Mouse (Mus musculus): ENCODE data around the gene Kti12. TPM values are rescaled to one million over a fixed set of nuclear protein-coding genes. Genes with fewer than 3 reads are reported as not detected.

Kti12 gene
- polyA plus RNA-seq, 1 experiment from 2014 or later = 30.1 TPM

- no peak overlapping the region for H3K4me3 ChIP-seq (ENCODE audit: low read length)
- no peaks in the 10 kb centered on the region for H3K27me3 ChIP-seq (ENCODE audit: control insufficient read depth, insufficient read depth, low read length)
- ATAC-seq (replicated peaks; ENCODE audit: extremely low read depth, insufficient read depth, low FRiP score) = no peak
- no peaks in the 10 kb centered on the region for H3K36me3 ChIP-seq (ENCODE audit: control insufficient read depth, insufficient read depth)
- no peaks in the 10 kb centered on the region for H3K9me3 ChIP-seq (replicated peaks; ENCODE audit: control insufficient read depth, low read length)
- H3K4me1 ChIP-seq (ENCODE audit: control insufficient read depth, insufficient read depth, low read length) = no peaks in the 10 kb centered on the region
- 84% methylated on average over 4 of the region's 4 CpGs for WGBS
- no peak overlapping the region for H3K9ac ChIP-seq (ENCODE audit: low read length)
- no peak overlapping the region for H3K27ac ChIP-seq (ENCODE audit: low read length)
- H3K4me2 ChIP-seq (ENCODE audit: low read depth, low read length) = no peak overlapping the region
These were observed 39.9 kb downstream of the Kti12 start for GRCm38 (mm10) chr4:108887456-108887855.

DNA sequence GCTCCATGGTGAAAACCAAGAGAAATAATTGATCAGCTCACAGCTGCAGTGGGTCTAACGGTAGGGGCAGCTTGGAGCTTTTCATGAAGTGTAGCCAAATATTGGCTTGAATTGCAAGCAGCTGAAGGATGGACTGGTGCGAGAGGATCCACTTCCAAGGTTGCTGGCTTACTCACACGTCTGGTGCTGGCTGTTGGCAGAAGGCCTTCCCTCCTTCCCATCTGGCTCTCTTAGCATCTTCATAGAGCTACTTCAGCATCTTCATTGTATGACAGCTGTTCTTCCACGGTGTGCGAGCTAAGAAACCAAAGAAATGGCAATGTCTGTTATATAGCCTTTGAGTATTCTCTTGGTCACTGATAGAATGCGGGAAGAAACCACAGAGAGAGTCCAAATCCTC, 43.3 kb downstream of the Kti12 start:
- no peaks in the 10 kb centered on the region for H3K36me3 ChIP-seq (ENCODE audit: control insufficient read depth, insufficient read depth)
- no peaks in the 10 kb centered on the region for H3K9me3 ChIP-seq (replicated peaks; ENCODE audit: control insufficient read depth, low read length)
- H3K27ac ChIP-seq (ENCODE audit: low read length) = no peak overlapping the region
- H3K4me2 ChIP-seq (ENCODE audit: low read depth, low read length) = no peak overlapping the region
- H3K9ac ChIP-seq (ENCODE audit: low read length) = no peak overlapping the region
- ATAC-seq (replicated peaks; ENCODE audit: extremely low read depth, insufficient read depth, low FRiP score) = no peak
- WGBS = 80% methylated on average over 6 of the region's 6 CpGs
- H3K4me1 ChIP-seq (ENCODE audit: control insufficient read depth, insufficient read depth, low read length) = no peaks in the 10 kb centered on the region
- H3K27me3 ChIP-seq (ENCODE audit: control insufficient read depth, insufficient read depth, low read length) = no peaks in the 10 kb centered on the region
- no peak overlapping the region for H3K4me3 ChIP-seq (ENCODE audit: low read length)

Other genes with a start within 250 kb of the Kti12 start
- gene Cc2d1b, start 227.8 kb upstream of the Kti12 start, polyA plus RNA-seq (2015; fragmentation: Nextera tagmentation; extraction: Ambion mirVana) = 18.5 and 21.1 TPM in 2 replicates
- 1.2 and 1.9 TPM in 2 replicates for gene 3110021N24Rik, start 128.1 kb upstream of the Kti12 start, polyA plus RNA-seq (2015; fragmentation: Nextera tagmentation; extraction: Ambion mirVana)
- gene Zfyve9, start 67.0 kb upstream of the Kti12 start, polyA plus RNA-seq (2015; fragmentation: Nextera tagmentation; extraction: Ambion mirVana) = 2.5 and 2.9 TPM in 2 replicates
- gene Btf3l4, start 14.2 kb upstream of the Kti12 start, polyA plus RNA-seq (2015; fragmentation: Nextera tagmentation; extraction: Ambion mirVana) = 141 and 143 TPM in 2 replicates
- gene Txndc12, start 13.2 kb upstream of the Kti12 start, polyA plus RNA-seq (2015; fragmentation: Nextera tagmentation; extraction: Ambion mirVana) = 111 and 113 TPM in 2 replicates
- gene A730015C16Rik, start 834 bp downstream of the Kti12 start, polyA plus RNA-seq (2015; fragmentation: Nextera tagmentation; extraction: Ambion mirVana) = 1.00 and 1.2 TPM in 2 replicates
- 4.3 and 4.6 TPM in 2 replicates for gene Rab3b, start 31.3 kb downstream of the Kti12 start, polyA plus RNA-seq (2015; fragmentation: Nextera tagmentation; extraction: Ambion mirVana)
- gene Nrd1, start 152.9 kb downstream of the Kti12 start, polyA plus RNA-seq (2015; fragmentation: Nextera tagmentation; extraction: Ambion mirVana) = 48.2 and 50.2 TPM in 2 replicates